Mouse (Mus musculus): ENCODE results near the gene F10.
"Not testable (repeated sequence)": the region's sequence is repeated elsewhere in the genome, so short reads cannot be mapped to it uniquely, and the experiment has no call there.

Gene F10

GRCm38 (mm10) chr8:13060441-13061150 lies 23.5 kb downstream of the F10 start, which contains the start of gene Proz:
Gene Proz (plus strand): TSS chr8:13060914.
- no peak for DNase-seq (ENCODE audit: low spot score in 2 of 2)

- DNase-seq (ENCODE audit: low spot score in 2 of 2), result no peak
Measured at GRCm38 (mm10) chr8:13063112-13063511, 26.0 kb downstream of the F10 start.

DNA sequence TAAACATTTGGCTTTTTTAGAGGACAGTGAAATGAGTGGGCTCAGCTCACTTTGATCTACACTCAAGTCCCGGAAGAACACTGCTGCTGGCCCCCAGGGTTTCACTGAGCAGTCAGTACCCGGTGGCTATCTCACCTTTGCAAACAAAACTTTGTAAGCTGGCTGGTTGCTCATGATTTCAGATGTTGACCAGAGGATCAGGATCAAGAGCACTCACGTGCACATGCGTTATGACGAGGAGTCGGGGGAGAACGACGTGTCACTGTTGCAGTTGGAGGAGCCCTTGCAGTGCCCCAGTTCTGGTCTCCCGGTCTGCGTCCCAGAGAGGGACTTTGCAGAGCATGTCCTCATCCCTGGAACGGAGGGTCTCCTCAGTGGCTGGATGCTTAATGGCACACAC lies 36.1 kb downstream of the F10 start:
- DNase-seq (ENCODE audit: low spot score in 2 of 2), result no peak

GRCm38 (mm10) chr8:13075044-13075443 lies 37.9 kb downstream of the F10 start:
- no peak for DNase-seq (ENCODE audit: low spot score in 2 of 2)

GRCm38 (mm10) chr8:13075579-13075978 lies 38.5 kb downstream of the F10 start:
- DNase-seq (ENCODE audit: low spot score in 2 of 2), result not testable (repeated sequence)

DNA sequence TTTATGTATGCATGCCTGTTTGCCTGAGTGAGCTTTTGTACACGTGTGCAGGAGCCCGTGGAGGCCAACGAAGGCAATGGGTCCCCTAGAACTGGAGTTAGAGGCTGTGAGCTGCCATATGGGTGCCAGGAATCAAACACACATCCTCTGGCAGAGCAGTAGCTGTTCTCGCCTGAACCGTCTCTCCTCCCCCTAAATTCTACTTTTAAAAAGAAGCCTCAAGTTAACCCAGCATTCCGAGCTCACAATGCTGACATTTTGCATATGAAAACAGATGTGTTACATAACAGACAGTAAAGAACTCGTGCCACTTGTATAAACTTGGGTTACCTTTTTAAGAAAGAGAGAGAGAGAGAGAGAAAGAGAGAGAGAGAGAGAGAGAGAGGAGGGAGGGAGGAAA lies 40.4 kb downstream of the F10 start:
- no peak for DNase-seq (ENCODE audit: low spot score in 2 of 2)

DNA sequence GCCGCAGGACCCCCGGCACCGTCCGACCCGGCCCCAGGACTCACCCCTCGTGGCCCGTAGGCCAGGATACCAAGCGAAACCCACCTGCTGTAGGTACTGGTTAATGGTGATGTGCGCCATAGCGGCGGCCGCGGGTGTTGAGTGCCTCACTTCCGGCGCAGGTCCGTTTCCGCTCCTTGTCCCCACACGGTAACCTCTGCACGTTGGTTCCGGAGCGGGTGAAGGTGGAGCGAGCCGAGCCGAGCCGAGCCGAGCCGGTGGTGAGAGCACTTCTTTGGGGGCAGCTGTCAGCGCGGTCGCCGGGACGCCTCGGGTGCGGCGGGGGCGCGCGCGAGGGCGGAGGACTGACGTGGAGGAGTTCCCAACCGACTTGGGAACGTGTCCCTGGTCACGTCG lies 67.6 kb downstream of the F10 start:
- peak; percentile 84 to 91 for DNase-seq (ENCODE audit: low spot score in 2 of 2)

GRCm38 (mm10) chr8:13105087-13105881 lies 68.2 kb downstream of the F10 start, which contains the start of the genes Pcid2 and Cul4a:
Gene Pcid2 (minus strand): TSS chr8:13105459.
Gene Cul4a (plus strand): TSS chr8:13105621.
- DNase-seq (ENCODE audit: low spot score in 2 of 2), result peak; percentile 93 to 97

DNA sequence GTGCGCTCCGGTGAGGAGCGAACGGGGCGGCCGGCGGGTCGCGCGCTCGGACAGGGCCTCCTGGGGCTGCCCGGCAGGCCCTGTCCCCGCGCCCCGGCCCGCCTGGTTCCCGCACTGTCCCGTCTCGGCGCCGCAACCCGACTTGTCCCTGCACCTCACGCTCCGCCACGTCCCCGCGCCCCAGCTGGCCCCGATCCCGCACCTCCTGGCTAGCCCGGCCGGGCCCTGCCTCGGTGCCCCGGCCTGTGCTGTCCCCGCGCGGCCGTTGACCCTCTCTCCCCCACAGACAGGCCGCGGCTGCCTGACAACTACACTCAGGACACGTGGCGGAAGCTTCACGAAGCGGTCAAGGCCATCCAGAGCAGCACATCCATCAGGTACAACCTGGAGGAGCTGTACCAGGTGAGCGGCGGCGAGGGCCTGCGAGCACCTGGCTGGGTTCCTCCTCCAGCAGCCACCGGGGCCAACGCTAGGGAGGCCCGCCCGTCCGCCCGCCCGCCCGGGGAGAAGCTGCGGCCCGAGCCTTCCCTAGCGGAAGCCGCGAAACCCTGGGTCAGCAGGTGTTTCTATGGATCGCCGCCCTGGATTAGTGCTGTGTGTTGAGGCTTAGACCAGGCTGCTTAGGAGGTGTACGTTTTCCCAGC lies 68.9 kb downstream of the F10 start:
- peak in 1 of 2 experiments; percentile 50 for DNase-seq (ENCODE audit: low spot score in 2 of 2)

Measured in frontal cortex, postnatal 10 days (tissue).